Mouse (Mus musculus) thymus, adult 2 months (tissue): ENCODE data around the gene Zfand5.

Experiments used
- CTCF ChIP-seq: fragments of 200-500 bp; IDR thresholded peaks from 2 replicates; pipeline ENCODE4 v1.5.1; 2012; ENCODE audit warnings: mild to moderate bottlenecking, control low read depth, low read length, moderate library complexity, borderline replicate concordance; ENCODE audit not compliant: control insufficient read depth, poor library complexity, insufficient read depth; ENCODE audit errors: extremely low read depth
- POLR2A ChIP-seq: fragments of 200-500 bp; IDR thresholded peaks from 2 replicates; pipeline ENCODE4 v1.6.1; 2012; ENCODE audit warnings: mild to moderate bottlenecking, low read length, control low read depth, moderate library complexity; ENCODE audit not compliant: control insufficient read depth, poor library complexity, insufficient read depth; ENCODE audit errors: extremely low read depth

DNA sequence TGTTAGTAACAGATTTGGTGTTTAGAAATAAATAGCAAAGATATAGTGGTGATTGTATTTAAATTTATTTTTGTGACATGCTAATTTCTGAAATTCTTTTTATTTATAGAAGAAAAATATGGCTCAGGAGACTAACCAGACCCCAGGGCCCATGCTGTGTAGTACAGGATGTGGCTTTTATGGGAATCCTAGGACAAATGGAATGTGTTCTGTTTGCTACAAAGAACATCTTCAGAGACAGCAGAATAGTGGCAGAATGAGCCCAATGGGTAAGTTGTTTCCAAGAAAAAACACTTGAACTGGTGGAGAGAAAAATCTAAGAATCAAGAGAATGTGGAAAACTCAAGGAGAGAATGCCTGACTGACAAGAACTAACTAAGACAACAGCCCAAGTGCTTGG, 4.2 kb downstream of the Zfand5 start:
- TF ChIP-seq CTCF: no peak
- no peak for TF ChIP-seq POLR2A
